Mouse (Mus musculus) embryonic facial prominence, embryonic 12.5 days (tissue): ENCODE measurements around the gene Mgat4b. TPM values are rescaled to one million over a fixed set of nuclear protein-coding genes. Genes with fewer than 3 reads are reported as not detected.

Experiments used
- ATAC-seq: fragments of 200-750 bp; cut with Nextera tagmentation; 2 replicates; pipeline ENCODE4 v1.8.0; 2017; ENCODE audit not compliant: insufficient number of reproducible peaks, insufficient read depth, low FRiP score, low TSS enrichment
- H3K27ac ChIP-seq: fragments of 300-500 bp; sonication (generic); 2 replicates; pipeline ENCODE4 v1.5.1; 2016; ENCODE audit warnings: mild to moderate bottlenecking
- H3K27me3 ChIP-seq: fragments of 300-500 bp; sonication (generic); 2 replicates; pipeline ENCODE4 v1.6.1; 2016; ENCODE audit warnings: mild to moderate bottlenecking, moderate library complexity
- H3K36me3 ChIP-seq: fragments of 300-500 bp; sonication (generic); 2 replicates; pipeline ENCODE4 v1.6.1; 2016; ENCODE audit warnings: mild to moderate bottlenecking
- H3K4me1 ChIP-seq: fragments of 300-500 bp; sonication (generic); 2 replicates; pipeline ENCODE4 v1.6.1; 2016
- H3K4me2 ChIP-seq: fragments of 300-500 bp; sonication (generic); replicated peaks from 2 replicates; pipeline ENCODE4 v1.6.1; 2016; ENCODE audit warnings: mild to moderate bottlenecking, moderate library complexity
- H3K4me3 ChIP-seq: fragments of 300-500 bp; sonication (generic); 2 replicates; pipeline ENCODE4 v1.5.1; 2016; ENCODE audit warnings: mild to moderate bottlenecking
- H3K9ac ChIP-seq: fragments of 300-500 bp; sonication (generic); 2 replicates; pipeline ENCODE4 v1.6.1; 2016; ENCODE audit warnings: mild to moderate bottlenecking, moderate library complexity
- H3K9me3 ChIP-seq: fragments of 300-500 bp; sonication (generic); 2 replicates; pipeline ENCODE4 v1.6.1; 2016; ENCODE audit warnings: mild to moderate bottlenecking, moderate library complexity
- WGBS: fragments of 180-500 bp; shearing (Covaris S2); methylation state at CpG from one replicate; pipeline ENCODE4 v1.1.7; 2016; 5-methylcytosine and 5-hydroxymethylcytosine counted together
- polyA plus RNA-seq: library from polyadenylated mRNA; unstranded; fragments of >200 nt; fragmentation: Nextera tagmentation; extraction: Ambion mirVana; gene quantifications from 2 replicates; pipeline ENCODE4 v1.2.1, GENCODE M21; 2016

Gene Mgat4b
- polyA plus RNA-seq, 1 experiment from 2014 or later = 38.1 TPM

GRCm38 (mm10) chr11:50216724-50217366 lies 6.2 kb downstream of the Mgat4b start:
- Histone ChIP-seq H3K9ac (no peak overlapping the region), H3K4me3 (no peak overlapping the region), H3K4me1 (peaks cover 17% of the 10 kb centered on the region), H3K9me3 (no peaks in the 10 kb centered on the region), H3K27me3 (no peaks in the 10 kb centered on the region), H3K4me2 (no peak overlapping the region), H3K27ac (no peak overlapping the region), H3K36me3 (no peaks in the 10 kb centered on the region)
- 81% methylated on average over 4 of the region's 4 CpGs for WGBS
- no peak for ATAC-seq

- H3K27ac ChIP-seq = no peak overlapping the region
- ATAC-seq = no peak
- no peak overlapping the region for H3K4me3 ChIP-seq
- 40% methylated on average over 4 of the region's 4 CpGs for WGBS
- no peaks in the 10 kb centered on the region for H3K9me3 ChIP-seq
- H3K27me3 ChIP-seq = no peaks in the 10 kb centered on the region
- H3K4me1 ChIP-seq = peaks cover 17% of the 10 kb centered on the region
- no peak overlapping the region for H3K9ac ChIP-seq
- H3K4me2 ChIP-seq = no peak overlapping the region
- no peaks in the 10 kb centered on the region for H3K36me3 ChIP-seq
Observed at GRCm38 (mm10) chr11:50217811-50218210, 7.1 kb downstream of the Mgat4b start.

GRCm38 (mm10) chr11:50219833-50220232 lies 9.1 kb downstream of the Mgat4b start:
- H3K27me3 ChIP-seq = no peaks in the 10 kb centered on the region
- H3K4me2 ChIP-seq = no peak overlapping the region
- H3K9me3 ChIP-seq = no peaks in the 10 kb centered on the region
- no peak for ATAC-seq
- H3K27ac ChIP-seq = no peak overlapping the region
- no peak overlapping the region for H3K4me3 ChIP-seq
- H3K9ac ChIP-seq = no peak overlapping the region
- peaks cover 24% of the 10 kb centered on the region for H3K4me1 ChIP-seq
- WGBS = 52% methylated on average over 2 of the region's 2 CpGs
- H3K36me3 ChIP-seq = no peaks in the 10 kb centered on the region

- Histone ChIP-seq H3K9me3 (no peaks in the 10 kb centered on the region), H3K4me2 (no peak overlapping the region), H3K9ac (no peak overlapping the region), H3K27ac (no peak overlapping the region), H3K36me3 (no peaks in the 10 kb centered on the region), H3K4me3 (no peak overlapping the region), H3K27me3 (no peaks in the 10 kb centered on the region), H3K4me1 (peaks cover 22% of the 10 kb centered on the region; the same call in 1 of the 2 replicates)
- WGBS = 53% methylated on average over 7 of the region's 7 CpGs
- ATAC-seq = no peak
Observed at GRCm38 (mm10) chr11:50222559-50223276, 12.0 kb downstream of the Mgat4b start.

- peak overlapping the region; percentile 97 for H3K9ac ChIP-seq
- WGBS = 9% methylated on average over 17 of the region's 17 CpGs
- H3K4me1 ChIP-seq = peaks cover 30% of the 10 kb centered on the region
- no peaks in the 10 kb centered on the region for H3K27me3 ChIP-seq
- peak overlapping the region; percentile 84 for H3K27ac ChIP-seq
- ATAC-seq = no peak
- H3K4me3 ChIP-seq = peak overlapping the region; percentile 94
- H3K4me2 ChIP-seq = peak overlapping the region; percentile 91
- H3K9me3 ChIP-seq = no peaks in the 10 kb centered on the region
- H3K36me3 ChIP-seq = no peaks in the 10 kb centered on the region
Observed at GRCm38 (mm10) chr11:50223783-50224662, 13.3 kb downstream of the Mgat4b start.

GRCm38 (mm10) chr11:50224671-50225530 lies 14.2 kb downstream of the Mgat4b start:
- peak overlapping the region; percentile 91 for H3K4me2 ChIP-seq
- no peaks in the 10 kb centered on the region for H3K27me3 ChIP-seq
- H3K27ac ChIP-seq = peak overlapping the region; percentile 84
- peak overlapping the region; percentile 97 for H3K9ac ChIP-seq
- H3K36me3 ChIP-seq = no peaks in the 10 kb centered on the region
- no peaks in the 10 kb centered on the region for H3K9me3 ChIP-seq
- H3K4me3 ChIP-seq = peak overlapping the region; percentile 94
- peak; percentile 77 for ATAC-seq
- peaks cover 31% of the 10 kb centered on the region for H3K4me1 ChIP-seq
- under 1% methylated on average over 70 of the region's 70 CpGs for WGBS

GRCm38 (mm10) chr11:50225611-50226378 lies 15.1 kb downstream of the Mgat4b start:
- Histone ChIP-seq H3K9me3 (no peaks in the 10 kb centered on the region), H3K4me2 (peak overlapping the region; percentile 91), H3K36me3 (no peaks in the 10 kb centered on the region), H3K4me3 (peak overlapping the region; percentile 94), H3K27ac (peak overlapping the region; percentile 84), H3K4me1 (peaks cover 34% of the 10 kb centered on the region), H3K9ac (peak overlapping the region; percentile 97), H3K27me3 (peaks cover 6% of the 10 kb centered on the region; the same call in 1 of the 2 replicates)
- ATAC-seq = 0 out of 2 replicates have a peak, but pooled peaks have one; percentile 2
- 4% methylated on average over 34 of the region's 34 CpGs for WGBS

GRCm38 (mm10) chr11:50226406-50226805 lies 15.7 kb downstream of the Mgat4b start:
- ATAC-seq = no peak
- WGBS = 43% methylated on average over 2 of the region's 2 CpGs
- peak overlapping the region; percentile 30; the same call in 1 of the 2 replicates for H3K27ac ChIP-seq
- peaks cover 6% of the 10 kb centered on the region; the same call in 1 of the 2 replicates for H3K27me3 ChIP-seq
- peak overlapping the region; percentile 97 for H3K9ac ChIP-seq
- no peaks in the 10 kb centered on the region for H3K9me3 ChIP-seq
- H3K36me3 ChIP-seq = no peaks in the 10 kb centered on the region
- H3K4me1 ChIP-seq = peaks cover 37% of the 10 kb centered on the region
- H3K4me2 ChIP-seq = peak overlapping the region; percentile 91
- peak overlapping the region; percentile 94 for H3K4me3 ChIP-seq

- no peak for ATAC-seq
- H3K9ac ChIP-seq = no peak overlapping the region
- no peaks in the 10 kb centered on the region for H3K9me3 ChIP-seq
- 72% methylated on average over 3 of the region's 3 CpGs for WGBS
- H3K36me3 ChIP-seq = peaks cover 4% of the 10 kb centered on the region
- H3K27ac ChIP-seq = no peak overlapping the region
- H3K27me3 ChIP-seq = peaks cover 6% of the 10 kb centered on the region; the same call in 1 of the 2 replicates
- peak overlapping the region; percentile 91; the same call in 1 of the 2 replicates for H3K4me2 ChIP-seq
- H3K4me1 ChIP-seq = peaks cover 37% of the 10 kb centered on the region
- no peak overlapping the region for H3K4me3 ChIP-seq
Observed at GRCm38 (mm10) chr11:50227226-50227625, 16.5 kb downstream of the Mgat4b start.

GRCm38 (mm10) chr11:50227736-50228135 lies 17.0 kb downstream of the Mgat4b start:
- ATAC-seq = no peak
- Histone ChIP-seq H3K9me3 (no peaks in the 10 kb centered on the region), H3K27ac (no peak overlapping the region), H3K36me3 (peaks cover 9% of the 10 kb centered on the region), H3K4me2 (no peak overlapping the region), H3K27me3 (peaks cover 6% of the 10 kb centered on the region; the same call in 1 of the 2 replicates), H3K4me1 (peaks cover 37% of the 10 kb centered on the region), H3K9ac (no peak overlapping the region), H3K4me3 (no peak overlapping the region)
- 91% methylated on average over 4 of the region's 4 CpGs for WGBS
